Mouse (Mus musculus) embryonic facial prominence, embryonic 13.5 days (tissue): ENCODE measurements at regions not wholly inside any gene's neighbourhood (a gene's known extent, or its start where the extent isn't known, plus 50 kb on each side); places are given as distances from the start of the nearest gene placed in this dataset.

ENCODE experiments used
- ATAC-seq: fragments of 200-750 bp; cut with Nextera tagmentation; 2 replicates; pipeline ENCODE4 v1.8.0; 2017; ENCODE audit warnings: low read depth; ENCODE audit not compliant: insufficient number of reproducible peaks, insufficient read depth, low FRiP score, low TSS enrichment
- H3K27ac ChIP-seq: fragments of 300-500 bp; sonication (generic); 2 replicates; pipeline ENCODE4 v1.5.1; 2015; ENCODE audit warnings: moderate library complexity, mild to moderate bottlenecking, inconsistent platforms
- H3K27me3 ChIP-seq: fragments of 300-500 bp; sonication (generic); 2 replicates; pipeline ENCODE4 v1.6.1; 2015; ENCODE audit warnings: mild to moderate bottlenecking, inconsistent platforms
- H3K36me3 ChIP-seq: fragments of 300-500 bp; sonication (generic); 2 replicates; pipeline ENCODE4 v1.6.1; 2015; ENCODE audit warnings: mild to moderate bottlenecking, inconsistent platforms
- H3K4me1 ChIP-seq: fragments of 300-500 bp; sonication (generic); 2 replicates; pipeline ENCODE4 v1.6.1; 2015; ENCODE audit warnings: inconsistent platforms
- H3K4me2 ChIP-seq: fragments of 300-500 bp; sonication (generic); 2 replicates; pipeline ENCODE4 v1.6.1; 2015; ENCODE audit warnings: moderate library complexity, mild to moderate bottlenecking, inconsistent platforms
- H3K4me3 ChIP-seq: fragments of 300-500 bp; sonication (generic); 2 replicates; pipeline ENCODE4 v1.5.1; 2015; ENCODE audit warnings: mild to moderate bottlenecking, inconsistent platforms
- H3K9ac ChIP-seq: fragments of 300-500 bp; sonication (generic); 2 replicates; pipeline ENCODE4 v1.6.1; 2015; ENCODE audit warnings: mild to moderate bottlenecking, inconsistent platforms
- H3K9me3 ChIP-seq: fragments of 300-500 bp; sonication (generic); 2 replicates; pipeline ENCODE4 v1.6.1; 2016; ENCODE audit warnings: inconsistent platforms
- WGBS: fragments of 180-500 bp; shearing (Covaris S2); methylation state at CpG from one replicate; pipeline ENCODE4 v1.1.7; 2015; ENCODE audit warnings: mixed read lengths; 5-methylcytosine and 5-hydroxymethylcytosine counted together

DNA sequence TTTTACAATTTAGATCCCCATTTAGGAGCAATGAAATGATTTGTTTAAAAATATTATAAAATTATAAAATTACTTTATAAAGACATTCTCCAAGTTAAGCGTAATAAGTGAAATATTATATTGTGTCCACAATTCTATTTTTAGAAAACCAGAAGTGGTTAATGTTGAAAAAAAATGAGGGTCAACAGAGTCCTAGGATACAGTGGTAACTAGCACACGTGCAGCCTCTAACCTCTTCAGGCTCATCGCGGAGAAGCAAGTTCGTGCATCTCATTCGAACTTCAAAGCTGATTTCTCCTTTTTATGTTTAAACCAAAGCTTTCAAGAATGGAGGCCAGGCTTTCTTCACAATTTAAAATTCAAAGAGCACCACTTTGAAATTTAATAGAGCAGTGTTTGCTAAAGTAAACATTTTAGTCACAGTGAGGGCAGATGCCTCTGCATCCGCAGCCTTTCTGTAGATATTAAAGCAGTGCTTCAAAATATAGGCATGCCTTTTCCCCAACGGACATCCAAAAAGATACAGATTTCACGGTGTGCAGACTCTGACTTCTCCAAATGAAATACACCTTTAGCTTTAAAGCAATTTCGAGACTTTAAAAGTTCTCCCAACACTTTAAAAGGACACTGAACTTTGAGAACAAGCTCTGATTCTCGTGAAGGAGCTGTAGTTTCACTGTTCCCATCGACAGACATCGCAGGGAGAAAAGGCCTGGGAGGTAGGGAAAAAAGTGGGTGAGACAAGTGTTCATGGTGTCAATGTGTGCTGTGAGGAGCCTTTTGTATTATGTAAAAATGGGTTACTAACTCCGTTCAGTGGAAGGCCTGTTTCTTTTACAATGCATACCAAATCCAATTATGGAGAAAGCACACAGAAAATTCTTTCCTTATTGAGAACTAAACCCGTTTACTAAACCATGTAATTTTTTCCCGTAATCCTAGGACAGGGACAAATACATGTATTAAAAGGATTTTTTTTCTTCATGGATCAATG, 419.8 kb upstream of the Manea start:
- ATAC-seq, result no peak
- Histone ChIP-seq H3K36me3 (no peaks in the 10 kb centered on the region), H3K27ac (no peak overlapping the region), H3K4me2 (peak overlapping the region; percentile 46), H3K9me3 (no peaks in the 10 kb centered on the region), H3K4me1 (0 out of 2 replicates have a peak, but pooled peaks cover 3% of the 10 kb centered on the region), H3K27me3 (no peaks in the 10 kb centered on the region), H3K4me3 (peak overlapping the region; percentile 12; the same call in 1 of the 2 replicates), H3K9ac (no peak overlapping the region)
- 25% methylated on average over 16 of the region's 16 CpGs for WGBS

DNA sequence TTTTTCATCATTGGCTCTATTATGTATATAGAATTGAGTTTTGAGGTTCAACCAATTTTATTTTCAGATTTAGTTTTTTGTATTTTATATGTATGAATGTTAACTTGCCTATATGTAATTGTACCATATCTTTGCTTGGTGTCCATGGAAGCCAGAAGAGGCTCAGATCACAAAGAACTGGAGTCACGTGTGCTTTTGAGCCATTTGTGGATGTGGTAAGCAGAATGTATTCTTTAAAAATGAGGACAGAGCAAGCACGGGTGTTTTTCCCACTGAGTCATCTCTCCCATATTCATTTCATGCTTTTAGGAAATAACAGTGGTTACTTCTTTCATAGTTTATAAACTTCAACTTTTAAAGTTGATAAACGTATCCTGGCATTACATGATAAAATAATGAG, 394.1 kb upstream of the Manea start:
- H3K4me1 ChIP-seq, result no peaks in the 10 kb centered on the region
- no peaks in the 10 kb centered on the region for H3K36me3 ChIP-seq
- no peak overlapping the region for H3K4me2 ChIP-seq
- WGBS, result 77% methylated on average over 3 of the region's 3 CpGs
- no peaks in the 10 kb centered on the region for H3K9me3 ChIP-seq
- H3K9ac ChIP-seq, result no peak overlapping the region
- ATAC-seq, result no peak
- H3K4me3 ChIP-seq, result no peak overlapping the region
- H3K27ac ChIP-seq, result no peak overlapping the region
- H3K27me3 ChIP-seq, result no peaks in the 10 kb centered on the region

DNA sequence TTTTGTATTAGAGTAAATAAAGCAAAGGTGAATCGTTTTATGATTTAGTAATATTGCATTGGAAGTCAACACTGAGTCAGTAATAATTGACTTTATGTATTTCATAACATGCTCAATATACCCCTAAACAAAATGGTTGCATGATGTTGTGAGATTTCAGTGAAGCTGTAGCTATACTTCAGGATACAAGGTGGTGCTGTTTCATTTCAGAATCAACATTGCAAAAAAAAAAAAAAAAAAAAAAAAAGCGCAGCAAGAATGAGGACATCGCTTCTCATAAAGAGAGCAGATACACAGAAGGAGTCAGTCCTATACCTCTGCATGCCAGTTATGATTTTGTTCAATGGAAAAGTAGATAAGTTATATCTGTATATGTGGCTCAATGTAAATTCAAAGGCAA, 389.7 kb upstream of the Manea start:
- Histone ChIP-seq H3K4me1 (no peaks in the 10 kb centered on the region), H3K4me3 (no peak overlapping the region), H3K9ac (no peak overlapping the region), H3K9me3 (no peaks in the 10 kb centered on the region), H3K4me2 (no peak overlapping the region), H3K27me3 (no peaks in the 10 kb centered on the region), H3K36me3 (no peaks in the 10 kb centered on the region), H3K27ac (no peak overlapping the region)
- no peak for ATAC-seq
- WGBS, result 76% methylated on average over 3 of the region's 3 CpGs

DNA sequence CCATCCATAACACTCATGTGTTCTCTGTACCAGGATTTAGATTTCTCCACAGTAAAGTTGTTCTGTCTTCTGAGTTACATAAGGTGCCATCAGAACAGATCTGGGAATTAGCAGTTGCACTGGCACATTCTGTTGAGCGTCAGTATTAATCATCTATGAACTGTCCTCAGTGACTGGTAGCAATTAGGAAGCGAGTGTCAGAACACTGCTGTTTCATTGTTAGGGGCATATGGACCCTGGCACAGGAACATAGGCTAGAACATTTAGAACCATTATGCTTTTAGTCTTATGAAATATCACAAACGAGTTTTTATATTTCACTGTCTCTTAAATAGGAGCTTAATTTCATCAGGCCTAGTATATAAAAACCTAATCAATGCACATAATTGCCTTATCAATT, 367.7 kb upstream of the Manea start:
- H3K27ac ChIP-seq, result no peak overlapping the region
- H3K4me3 ChIP-seq, result no peak overlapping the region
- no peaks in the 10 kb centered on the region for H3K4me1 ChIP-seq
- ATAC-seq, result no peak
- WGBS, result 67% methylated on average over 3 of the region's 3 CpGs
- H3K27me3 ChIP-seq, result no peaks in the 10 kb centered on the region
- H3K9ac ChIP-seq, result no peak overlapping the region
- H3K9me3 ChIP-seq, result no peaks in the 10 kb centered on the region
- no peak overlapping the region for H3K4me2 ChIP-seq
- H3K36me3 ChIP-seq, result no peaks in the 10 kb centered on the region

DNA sequence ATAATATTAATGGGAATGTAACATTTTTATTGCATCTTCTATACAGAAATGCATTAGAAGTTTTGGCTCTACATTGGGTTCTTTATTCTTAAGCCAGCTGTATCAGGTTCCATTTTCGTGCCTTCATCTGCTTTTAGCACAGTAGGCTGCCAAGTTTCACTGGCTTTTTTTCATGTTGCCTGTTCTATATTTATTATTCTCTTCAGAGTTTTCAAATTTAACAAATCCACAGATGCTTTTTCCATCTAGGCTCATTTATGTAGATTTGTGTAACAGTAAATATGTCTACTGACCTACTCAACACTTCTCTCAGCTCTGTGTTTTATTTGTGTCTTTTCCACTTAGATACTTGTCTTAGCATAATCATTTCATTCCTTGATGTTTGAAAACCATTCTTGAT, 363.3 kb upstream of the Manea start:
- no peaks in the 10 kb centered on the region for H3K9me3 ChIP-seq
- H3K4me3 ChIP-seq, result no peak overlapping the region
- H3K4me1 ChIP-seq, result no peaks in the 10 kb centered on the region
- no peaks in the 10 kb centered on the region for H3K27me3 ChIP-seq
- H3K27ac ChIP-seq, result no peak overlapping the region
- no peak overlapping the region for H3K9ac ChIP-seq
- WGBS, result 64% methylated on average over 1 of the region's 1 CpGs
- H3K4me2 ChIP-seq, result no peak overlapping the region
- H3K36me3 ChIP-seq, result no peaks in the 10 kb centered on the region
- no peak for ATAC-seq

DNA sequence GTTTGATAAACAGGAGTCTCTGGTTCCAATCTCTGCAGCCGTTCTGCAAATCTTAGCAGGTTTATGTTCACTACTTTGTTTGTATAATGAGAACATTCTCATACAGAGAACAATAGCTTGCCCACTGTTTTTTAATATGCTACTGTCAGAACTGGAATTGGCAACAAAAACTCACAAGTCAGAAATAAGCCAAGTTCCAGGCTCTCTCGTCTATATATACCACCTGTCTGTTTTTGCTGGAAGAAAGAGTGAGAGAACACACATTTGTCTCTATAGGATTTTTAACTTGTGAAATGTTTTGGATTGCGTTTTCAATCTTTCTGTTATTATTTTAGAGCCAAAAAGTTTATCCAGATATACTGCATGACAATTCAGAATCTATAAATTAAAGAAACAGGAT, 349.3 kb upstream of the Manea start:
- Histone ChIP-seq H3K27ac (no peak overlapping the region), H3K36me3 (no peaks in the 10 kb centered on the region), H3K9me3 (no peaks in the 10 kb centered on the region), H3K4me2 (no peak overlapping the region), H3K4me3 (no peak overlapping the region), H3K4me1 (no peaks in the 10 kb centered on the region), H3K27me3 (no peaks in the 10 kb centered on the region), H3K9ac (no peak overlapping the region)
- WGBS, result 68% methylated on average over 3 of the region's 3 CpGs
- no peak for ATAC-seq
